Mouse (Mus musculus): ENCODE data around the gene Ripk1. TPM values are rescaled to one million over a fixed set of nuclear protein-coding genes. Genes with fewer than 3 reads are reported as not detected.

Gene Ripk1
- total and polyA plus RNA-seq, 3 experiments = 11.4 to 11.8 TPM; not detected in 1

DNA sequence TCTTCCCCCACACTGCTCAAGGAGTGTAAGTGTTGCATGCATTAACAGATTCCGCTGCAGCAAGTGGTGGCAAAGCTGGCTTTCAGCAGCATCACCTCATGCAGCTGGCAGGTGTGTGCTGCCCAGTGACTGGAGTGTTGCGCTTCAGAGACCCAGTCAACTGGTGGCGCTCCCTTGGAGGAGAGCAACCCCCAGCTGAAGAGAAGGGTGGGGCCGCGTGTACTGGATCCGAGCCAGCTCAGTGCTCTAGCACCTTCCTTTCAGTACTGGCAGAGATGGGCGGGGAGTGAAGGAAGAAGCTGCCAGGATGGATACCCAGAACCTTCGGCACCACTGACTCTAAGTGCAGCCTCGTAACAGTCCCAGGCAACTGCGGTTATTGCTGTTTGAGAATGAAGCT, 60.3 kb downstream of the Ripk1 start:
- no peaks in the 10 kb centered on the region for H3K79me2 ChIP-seq (ENCODE audit: control insufficient read depth, insufficient read depth, low read length, poor library complexity)
- H3K9me3 ChIP-seq (replicated peaks; ENCODE audit: insufficient read depth, low read length) = no peaks in the 10 kb centered on the region
- no peak overlapping the region for H3K9ac ChIP-seq (ENCODE audit: control insufficient read depth, low read depth, low read length, poor library complexity, severe bottlenecking)
- no peak overlapping the region for H3K4me3 ChIP-seq (ENCODE audit: control insufficient read depth in 1 of 2, insufficient read depth in 1 of 2, low read depth in 2 of 2, low read length in 2 of 2)
- H3K27ac ChIP-seq (ENCODE audit: control insufficient read depth, low read depth, low read length) = no peak overlapping the region
- H3K36me3 ChIP-seq (ENCODE audit: control insufficient read depth in 1 of 2, insufficient read depth in 2 of 2, low read length in 2 of 2) = peaks cover 0 to 9% of the 10 kb centered on the region in 2 experiments; a peak in 2 of 4 replicates
- H3K4me1 ChIP-seq (ENCODE audit: control insufficient read depth in 1 of 2, insufficient read depth in 2 of 2, low read length in 2 of 2) = peaks cover 0 to 20% of the 10 kb centered on the region in 2 experiments; a peak in 2 of 4 replicates
- no peaks in the 10 kb centered on the region for H3K27me3 ChIP-seq (ENCODE audit: control insufficient read depth in 1 of 2, insufficient read depth in 2 of 2, low read length in 2 of 2)
- peak; percentile 51 for DNase-seq (ENCODE audit: low read depth, low spot score)
- TF ChIP-seq MYC (IDR thresholded peaks at IDR 0.05; ENCODE audit: low read depth, low read length) (no peak), NRF1 (IDR thresholded peaks at IDR 0.05; ENCODE audit: insufficient read depth, low read depth, low read length, poor library complexity, severe bottlenecking) (no peak), SIN3A (IDR thresholded peaks at IDR 0.05; ENCODE audit: low read length) (no peak), TCF12 (IDR thresholded peaks at IDR 0.05; ENCODE audit: low read depth, low read length) (no peak), RAD21 (IDR thresholded peaks at IDR 0.05; ENCODE audit: low read depth, low read length) (no peak), ZC3H11A (IDR thresholded peaks at IDR 0.05; ENCODE audit: low read depth, low read length) (no peak), SMC3 (IDR thresholded peaks at IDR 0.05; ENCODE audit: low read depth, low read length) (no peak), E2F4 (IDR thresholded peaks at IDR 0.05; ENCODE audit: borderline replicate concordance, low read depth, low read length) (no peak), RCOR1 (IDR thresholded peaks at IDR 0.05; ENCODE audit: low read depth, low read length) (no peak), CTCF (IDR thresholded peaks at IDR 0.05 in 2 of 3, conservative IDR thresholded peaks at IDR 0.05 in 1 of 3; ENCODE audit: control insufficient read depth in 1 of 3, insufficient read depth in 1 of 3, low read depth in 2 of 3, low read length in 3 of 3, poor library complexity in 1 of 3, severe bottlenecking in 1 of 3) (no peak), POLR2AphosphoS5 (IDR thresholded peaks at IDR 0.05; ENCODE audit: borderline replicate concordance, low read depth, low read length) (no peak), MYB (IDR thresholded peaks at IDR 0.05; ENCODE audit: low read depth, low read length) (no peak), KAT2A (conservative IDR thresholded peaks at IDR 0.05; ENCODE audit: low read depth, low read length) (no peak), GATA1 (IDR thresholded peaks at IDR 0.05; ENCODE audit: low read depth, low read length) (no peak), EP300 (IDR thresholded peaks at IDR 0.05; ENCODE audit: low read depth in 1 of 2, low read length in 2 of 2) (no peak), ZMIZ1 (IDR thresholded peaks at IDR 0.05; ENCODE audit: low read depth, low read length) (no peak), MEF2A (IDR thresholded peaks at IDR 0.05; ENCODE audit: extremely low read depth, insufficient replicate concordance, low read depth, low read length, poor library complexity, severe bottlenecking) (no peak), ZKSCAN1 (IDR thresholded peaks at IDR 0.05; ENCODE audit: low read depth, low read length) (no peak), MAX (IDR thresholded peaks at IDR 0.05; ENCODE audit: low read length) (no peak), JUND (IDR thresholded peaks at IDR 0.05; ENCODE audit: low read depth, low read length) (no peak)

DNA sequence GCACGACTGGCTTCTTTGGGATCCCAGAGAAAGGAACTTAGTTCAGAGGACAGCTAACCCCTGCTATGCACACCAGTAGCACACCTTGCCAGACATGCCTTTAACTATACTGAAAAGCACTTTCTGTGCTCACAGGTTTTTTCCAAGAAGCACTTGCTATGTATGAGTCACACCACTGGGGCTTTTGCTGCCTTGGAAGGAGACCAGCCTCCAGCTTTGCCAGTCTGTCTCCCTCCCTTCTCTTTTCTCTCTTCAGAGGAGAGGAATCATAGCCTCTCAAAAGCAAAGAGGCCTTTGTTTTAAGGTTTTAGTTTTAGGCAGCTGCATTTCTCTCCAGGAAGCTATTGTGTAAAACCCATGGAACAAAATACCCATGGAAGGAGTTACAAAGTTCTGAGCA, 64.2 kb downstream of the Ripk1 start:
- no peaks in the 10 kb centered on the region for H3K79me2 ChIP-seq (ENCODE audit: control insufficient read depth, insufficient read depth, low read length, poor library complexity)
- H3K4me1 ChIP-seq (ENCODE audit: control insufficient read depth in 1 of 2, insufficient read depth in 2 of 2, low read length in 2 of 2) = peaks cover 0 to 6% of the 10 kb centered on the region in 2 experiments; a peak in 2 of 4 replicates
- no peak overlapping the region for H3K4me3 ChIP-seq (ENCODE audit: control insufficient read depth in 1 of 2, insufficient read depth in 1 of 2, low read depth in 2 of 2, low read length in 2 of 2)
- H3K9ac ChIP-seq (ENCODE audit: control insufficient read depth, low read depth, low read length, poor library complexity, severe bottlenecking) = no peak overlapping the region
- H3K27ac ChIP-seq (ENCODE audit: control insufficient read depth, low read depth, low read length) = no peak overlapping the region
- DNase-seq (ENCODE audit: low read depth, low spot score) = no peak
- H3K36me3 ChIP-seq (ENCODE audit: control insufficient read depth in 1 of 2, insufficient read depth in 2 of 2, low read length in 2 of 2) = no peaks in the 10 kb centered on the region; a peak in 1 of 4 replicates
- no peaks in the 10 kb centered on the region for H3K27me3 ChIP-seq (ENCODE audit: control insufficient read depth in 1 of 2, insufficient read depth in 2 of 2, low read length in 2 of 2)
- H3K9me3 ChIP-seq (replicated peaks; ENCODE audit: insufficient read depth, low read length) = no peaks in the 10 kb centered on the region
- no peak for TF ChIP-seq EP300 (IDR thresholded peaks at IDR 0.05; ENCODE audit: low read depth in 1 of 2, low read length in 2 of 2)
- TF ChIP-seq RAD21 (IDR thresholded peaks at IDR 0.05; ENCODE audit: low read depth, low read length) = no peak
- no peak for TF ChIP-seq MAFK (IDR thresholded peaks at IDR 0.05; ENCODE audit: borderline replicate concordance, low read depth, low read length)
- no peak for TF ChIP-seq JUND (IDR thresholded peaks at IDR 0.05; ENCODE audit: low read depth, low read length)
- no peak for TF ChIP-seq TCF12 (IDR thresholded peaks at IDR 0.05; ENCODE audit: low read depth, low read length)

Data from MEL (cell line).